Mouse (Mus musculus): Measurements from ENCODE around the gene Jup. TPM values are rescaled to one million over a fixed set of nuclear protein-coding genes. Genes with fewer than 3 reads are reported as not detected.
"Not testable (repeated sequence)": the region's sequence is repeated elsewhere in the genome, so short reads cannot be mapped to it uniquely, and the experiment has no call there.

Gene Jup
- polyA plus RNA-seq, 1 experiment, result 15.0 TPM

DNA sequence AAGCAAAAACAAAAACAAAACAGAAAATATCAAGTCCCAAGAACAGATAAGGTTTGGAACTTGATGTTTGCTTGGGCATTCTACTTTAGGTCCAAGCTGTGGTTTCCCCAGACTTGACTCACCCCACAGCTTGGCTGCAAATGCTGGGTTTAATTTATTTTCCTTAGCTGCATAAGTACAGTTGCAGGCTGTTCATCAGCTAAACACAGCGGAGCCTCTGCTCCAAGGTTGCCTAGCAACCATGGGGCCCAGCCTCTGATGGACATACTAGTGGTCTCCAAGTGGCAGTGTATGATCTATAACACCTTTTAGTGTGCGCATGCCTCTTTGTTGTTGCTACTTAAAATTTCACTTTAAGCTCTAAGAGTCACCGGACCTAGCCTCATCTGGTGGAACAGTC lies 61.8 kb downstream of the Jup start:
- H3K27ac ChIP-seq (ENCODE audit: insufficient read depth, low read depth, low read length), result no peak overlapping the region
- no peak overlapping the region for H3K4me3 ChIP-seq (ENCODE audit: insufficient read depth, low read length)
- no peaks in the 10 kb centered on the region for H3K4me1 ChIP-seq (ENCODE audit: control insufficient read depth, insufficient read depth, low read length)
- TF ChIP-seq CTCF (IDR thresholded peaks at IDR 0.05; ENCODE audit: low read depth, low read length) (no peak), POLR2A (IDR thresholded peaks at IDR 0.05; ENCODE audit: borderline replicate concordance, low read depth, low read length) (no peak)

DNA sequence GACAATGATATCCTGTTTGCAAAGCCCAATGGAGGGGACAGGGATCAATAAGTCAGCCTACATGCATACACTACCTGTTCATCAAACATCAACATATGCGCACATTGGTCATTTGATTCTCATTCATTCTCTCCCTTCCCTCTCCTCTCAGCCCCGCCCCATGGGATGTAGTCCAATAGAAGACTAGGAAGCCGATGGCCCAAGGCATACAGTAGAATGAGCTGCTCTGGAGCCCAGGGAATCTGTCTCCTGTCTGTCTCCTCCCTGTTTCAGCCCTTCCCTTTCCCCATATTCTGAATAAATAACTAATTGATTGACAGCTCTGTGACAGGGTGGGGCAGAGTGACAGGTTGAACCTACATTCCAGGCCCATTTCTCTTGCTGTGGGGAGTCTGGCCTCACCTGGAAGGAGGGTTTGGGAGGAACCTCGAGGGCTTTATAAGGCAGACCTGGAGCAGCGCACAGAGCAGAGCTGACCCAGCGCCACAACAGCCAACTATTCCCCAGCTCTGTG lies 63.6 kb downstream of the Jup start, which contains the start of gene Gast:
Gene Gast, plus strand, starts transcription at position 464 of the 514 bp plus-strand sequence.
- Histone ChIP-seq H3K27ac (ENCODE audit: insufficient read depth, low read depth, low read length) (no peak within 1 kb of the TSS), H3K4me3 (ENCODE audit: insufficient read depth, low read length) (no peak within 1 kb of the TSS), H3K4me1 (ENCODE audit: control insufficient read depth, insufficient read depth, low read length) (no peaks in the 10 kb centered on the region)
- TF ChIP-seq CTCF (IDR thresholded peaks at IDR 0.05; ENCODE audit: low read depth, low read length), result no peak
- no peak for TF ChIP-seq POLR2A (IDR thresholded peaks at IDR 0.05; ENCODE audit: borderline replicate concordance, low read depth, low read length)

DNA sequence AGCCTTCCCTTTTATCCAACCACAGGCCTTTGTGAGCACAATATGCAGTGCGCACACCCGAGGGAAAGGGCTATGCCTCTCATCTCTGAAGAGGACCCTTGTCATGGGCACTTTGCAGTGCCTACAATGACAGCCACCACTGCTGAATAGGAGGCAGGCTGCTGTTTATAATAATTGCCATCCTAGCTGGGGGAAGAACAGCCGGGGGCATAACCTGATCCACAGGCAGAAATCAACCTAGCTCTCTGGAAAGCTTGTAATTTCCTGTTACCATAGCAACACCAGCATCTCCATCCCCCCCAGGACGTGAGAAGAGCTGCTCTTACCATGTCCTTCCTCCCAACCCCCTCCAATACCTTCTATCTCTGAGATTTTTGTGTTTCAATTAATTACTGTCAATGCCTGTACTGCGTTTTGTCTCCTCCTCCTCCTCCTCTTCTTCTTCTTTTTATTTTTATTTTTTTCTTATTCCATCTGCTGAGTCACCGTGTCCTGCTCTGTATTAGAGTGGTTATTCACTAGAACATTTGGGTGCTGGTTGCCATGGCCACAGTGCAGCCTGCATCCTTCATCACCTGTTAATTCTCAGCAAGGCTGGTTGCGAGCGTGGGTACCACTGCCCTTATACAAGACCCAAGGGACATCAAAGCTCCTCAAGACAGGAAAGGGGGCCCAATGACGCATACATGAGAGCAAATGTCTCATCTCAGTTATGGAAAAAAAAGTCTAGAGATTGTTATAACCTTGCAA lies 64.6 kb downstream of the Jup start:
- no peak overlapping the region for H3K4me3 ChIP-seq (ENCODE audit: insufficient read depth, low read length)
- TF ChIP-seq POLR2A (IDR thresholded peaks at IDR 0.05; ENCODE audit: borderline replicate concordance, low read depth, low read length) (no peak), CTCF (IDR thresholded peaks at IDR 0.05; ENCODE audit: low read depth, low read length) (no peak)
- H3K27ac ChIP-seq (ENCODE audit: insufficient read depth, low read depth, low read length), result no peak overlapping the region
- H3K4me1 ChIP-seq (ENCODE audit: control insufficient read depth, insufficient read depth, low read length), result peaks cover 2% of the 10 kb centered on the region; the same call in 1 of the 2 replicates

GRCm38 (mm10) chr11:100330816-100331375 lies 66.7 kb downstream of the Jup start:
- H3K4me3 ChIP-seq (ENCODE audit: insufficient read depth, low read length); H3K4me1 ChIP-seq (ENCODE audit: control insufficient read depth, insufficient read depth, low read length); H3K27ac ChIP-seq (ENCODE audit: insufficient read depth, low read depth, low read length): not testable (repeated sequence)

GRCm38 (mm10) chr11:100330235-100330634 lies 67.3 kb downstream of the Jup start:
- no peak overlapping the region for H3K4me3 ChIP-seq (ENCODE audit: insufficient read depth, low read length)
- H3K4me1 ChIP-seq (ENCODE audit: control insufficient read depth, insufficient read depth, low read length), result peaks cover 9% of the 10 kb centered on the region
- H3K27ac ChIP-seq (ENCODE audit: insufficient read depth, low read depth, low read length), result no peak overlapping the region
- TF ChIP-seq CTCF (IDR thresholded peaks at IDR 0.05; ENCODE audit: low read depth, low read length), result no peak
- no peak for TF ChIP-seq POLR2A (IDR thresholded peaks at IDR 0.05; ENCODE audit: borderline replicate concordance, low read depth, low read length)

GRCm38 (mm10) chr11:100327761-100328160 lies 69.8 kb downstream of the Jup start:
- H3K4me1 ChIP-seq (ENCODE audit: control insufficient read depth, insufficient read depth, low read length), result peaks cover 9% of the 10 kb centered on the region
- no peak overlapping the region for H3K27ac ChIP-seq (ENCODE audit: insufficient read depth, low read depth, low read length)
- TF ChIP-seq POLR2A (IDR thresholded peaks at IDR 0.05; ENCODE audit: borderline replicate concordance, low read depth, low read length) (no peak), CTCF (IDR thresholded peaks at IDR 0.05; ENCODE audit: low read depth, low read length) (no peak)
- no peak overlapping the region for H3K4me3 ChIP-seq (ENCODE audit: insufficient read depth, low read length)

- Histone ChIP-seq H3K4me3 (ENCODE audit: insufficient read depth, low read length) (no peak overlapping the region), H3K27ac (ENCODE audit: insufficient read depth, low read depth, low read length) (no peak overlapping the region), H3K4me1 (ENCODE audit: control insufficient read depth, insufficient read depth, low read length) (peaks cover 9% of the 10 kb centered on the region)
- TF ChIP-seq POLR2A (IDR thresholded peaks at IDR 0.05; ENCODE audit: borderline replicate concordance, low read depth, low read length), result no peak
- TF ChIP-seq CTCF (IDR thresholded peaks at IDR 0.05; ENCODE audit: low read depth, low read length), result no peak
Measured at GRCm38 (mm10) chr11:100327316-100327715, 70.2 kb downstream of the Jup start.

GRCm38 (mm10) chr11:100325062-100325629 lies 72.4 kb downstream of the Jup start:
- TF ChIP-seq POLR2A (IDR thresholded peaks at IDR 0.05; ENCODE audit: borderline replicate concordance, low read depth, low read length) (no peak), CTCF (IDR thresholded peaks at IDR 0.05; ENCODE audit: low read depth, low read length) (no peak)
- no peak overlapping the region for H3K27ac ChIP-seq (ENCODE audit: insufficient read depth, low read depth, low read length)
- H3K4me1 ChIP-seq (ENCODE audit: control insufficient read depth, insufficient read depth, low read length), result peaks cover 9% of the 10 kb centered on the region
- no peak overlapping the region for H3K4me3 ChIP-seq (ENCODE audit: insufficient read depth, low read length)

DNA sequence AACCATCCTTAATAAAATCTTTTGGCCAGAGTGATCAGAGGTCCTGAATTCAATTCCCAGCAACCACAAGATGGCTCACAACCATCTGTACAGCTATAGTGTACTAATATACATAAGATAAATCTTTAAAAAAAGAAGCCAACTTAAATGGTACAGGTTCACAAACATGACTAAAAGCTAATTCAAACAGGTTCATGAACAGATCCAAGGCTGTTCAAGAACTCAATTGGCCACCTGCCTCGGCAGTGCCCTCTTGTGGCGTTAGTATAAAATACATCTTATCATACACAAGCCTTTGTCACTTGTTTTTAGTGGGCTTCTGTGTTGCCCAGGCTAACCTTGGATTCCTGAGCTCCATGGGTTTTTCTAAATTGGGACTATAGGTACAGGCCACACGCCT lies 74.0 kb downstream of the Jup start:
- Histone ChIP-seq H3K4me1 (ENCODE audit: control insufficient read depth, insufficient read depth, low read length) (peaks cover 13% of the 10 kb centered on the region), H3K27ac (ENCODE audit: insufficient read depth, low read depth, low read length) (no peak overlapping the region), H3K4me3 (ENCODE audit: insufficient read depth, low read length) (no peak overlapping the region)
- TF ChIP-seq POLR2A (IDR thresholded peaks at IDR 0.05; ENCODE audit: borderline replicate concordance, low read depth, low read length) (no peak), CTCF (IDR thresholded peaks at IDR 0.05; ENCODE audit: low read depth, low read length) (no peak)
